Mouse (Mus musculus) liver, embryonic 14.5 days (tissue): Measurements from ENCODE around the gene Socs4. TPM values are rescaled to one million over a fixed set of nuclear protein-coding genes. Genes with fewer than 3 reads are reported as not detected.

Experiments
- ATAC-seq: fragments of 200-750 bp; cut with Nextera tagmentation; 2 replicates; pipeline ENCODE4 v1.8.0; 2017; ENCODE audit warnings: moderate number of reproducible peaks, mild to moderate bottlenecking, moderate library complexity; ENCODE audit not compliant: insufficient read depth
- DNase-seq, 3 experiments: peaks; one replicate each; pipeline ENCODE4 v3.0.0-alpha.2; 2012 to 2013; ENCODE audit warnings: low read depth in 3 of 3, low spot score in 3 of 3
- H3K27ac ChIP-seq: fragments of 300-500 bp; sonication (generic); 2 replicates; pipeline ENCODE4 v1.5.1; 2014; ENCODE audit warnings: moderate library complexity, mild to moderate bottlenecking, control low read depth, inconsistent platforms
- H3K27me3 ChIP-seq: fragments of 300-500 bp; sonication (generic); 2 replicates; pipeline ENCODE4 v1.6.1; 2014; ENCODE audit warnings: mild to moderate bottlenecking, low read length, moderate library complexity; ENCODE audit not compliant: control insufficient read depth, insufficient read depth
- H3K36me3 ChIP-seq: fragments of 300-500 bp; sonication (generic); replicated peaks from 2 replicates; pipeline ENCODE4 v1.6.1; 2014; ENCODE audit warnings: low read depth; ENCODE audit not compliant: control insufficient read depth, insufficient read depth
- H3K4me1 ChIP-seq, 2 experiments: fragments of 200-500 bp in 1 of 2; fragments of 300-500 bp in 1 of 2; sonication (generic) in 1 of 2; replicated peaks; 2 replicates each; pipeline ENCODE4 v1.6.1; 2012 to 2014; ENCODE audit warnings: antibody characterized with exemption in 1 of 2, inconsistent platforms in 1 of 2, low read length in 1 of 2; ENCODE audit not compliant: control insufficient read depth in 2 of 2, insufficient read depth in 2 of 2
- H3K4me2 ChIP-seq: fragments of 300-500 bp; sonication (generic); 2 replicates; pipeline ENCODE4 v1.6.1; 2014; ENCODE audit warnings: low read depth, mild to moderate bottlenecking, control low read depth, moderate library complexity
- H3K4me3 ChIP-seq, 2 experiments: fragments of 200-500 bp in 1 of 2; fragments of 300-500 bp in 1 of 2; sonication (generic) in 1 of 2; 2 replicates each; pipeline ENCODE4 v1.5.1; 2012 to 2014; ENCODE audit warnings: low read depth in 2 of 2, low read length in 2 of 2, mild to moderate bottlenecking in 2 of 2, control low read depth in 1 of 2, inconsistent platforms in 1 of 2, moderate library complexity in 1 of 2; ENCODE audit not compliant: insufficient read depth in 1 of 2
- H3K9ac ChIP-seq: fragments of 300-500 bp; sonication (generic); replicated peaks from 2 replicates; pipeline ENCODE4 v1.6.1; 2014; ENCODE audit warnings: mild to moderate bottlenecking, control low read depth, moderate library complexity
- H3K9me3 ChIP-seq: fragments of 300-500 bp; sonication (generic); 2 replicates; pipeline ENCODE4 v1.6.1; 2016; ENCODE audit warnings: low read length, mixed read lengths; ENCODE audit not compliant: control insufficient read depth
- CTCF ChIP-seq: IDR thresholded peaks from 2 replicates; pipeline ENCODE4 v1.5.1; 2016; ENCODE audit warnings: antibody characterized with exemption, low read depth, control low read depth
- EP300 ChIP-seq: IDR thresholded peaks from 2 replicates; pipeline ENCODE4 v1.6.1; 2016; ENCODE audit warnings: antibody characterized with exemption, low read depth
- WGBS: fragments of 180-500 bp; shearing (Covaris S2); extraction: QIAGEN DNeasy Blood & Tissue Kit; methylation state at CpG from one replicate; pipeline ENCODE4 v1.1.7; 2014; ENCODE audit not compliant: insufficient replicate concordance; 5-methylcytosine and 5-hydroxymethylcytosine counted together
- polyA plus RNA-seq, 2 experiments: library from polyadenylated mRNA; depleted of rRNA in 1 of 2; stranded (reverse) in 1 of 2; unstranded in 1 of 2; fragments of >200 nt; fragmentation: Nextera tagmentation in 1 of 2; extraction: Ambion mirVana in 1 of 2; gene quantifications; 2 replicates each; pipeline versions ENCODE4 v1.2.1 to v1.2.3; 2012 to 2014

Gene Socs4
- polyA plus RNA-seq, 2 experiments, result 3.0 to 5.2 TPM

GRCm38 (mm10) chr14:47269706-47270105 lies 7.0 kb upstream of the Socs4 start:
- 89% methylated on average over 2 of the region's 2 CpGs for WGBS
- Histone ChIP-seq H3K9me3 (no peaks in the 10 kb centered on the region), H3K9ac (no peak overlapping the region), H3K4me1 (peaks cover 4 to 6% of the 10 kb centered on the region in 2 experiments; a peak in 3 of 4 replicates), H3K4me3 (no peak overlapping the region), H3K36me3 (peaks cover 84% of the 10 kb centered on the region), H3K27me3 (no peaks in the 10 kb centered on the region), H3K4me2 (no peak overlapping the region), H3K27ac (no peak overlapping the region)
- DNase-seq (no peak), ATAC-seq (no peak)
- TF ChIP-seq CTCF (no peak), EP300 (no peak)

- Histone ChIP-seq H3K4me3 (no peak overlapping the region), H3K4me2 (no peak overlapping the region), H3K27ac (no peak overlapping the region), H3K27me3 (no peaks in the 10 kb centered on the region), H3K4me1 (peaks cover 4 to 12% of the 10 kb centered on the region in 2 experiments), H3K36me3 (peaks cover 50% of the 10 kb centered on the region), H3K9me3 (no peaks in the 10 kb centered on the region), H3K9ac (no peak overlapping the region)
- DNase-seq (no peak), ATAC-seq (no peak)
- WGBS, result 89% methylated on average over 3 of the region's 3 CpGs
- no peak for TF ChIP-seq CTCF
- TF ChIP-seq EP300, result no peak
Measured at GRCm38 (mm10) chr14:47273751-47274150, 3.0 kb upstream of the Socs4 start.

- Histone ChIP-seq H3K27ac (0 out of 2 replicates have a peak overlapping the region, but pooled peaks have one; percentile 27), H3K4me2 (peak overlapping the region; percentile 87), H3K27me3 (no peaks in the 10 kb centered on the region), H3K4me1 (peaks cover 4 to 12% of the 10 kb centered on the region in 2 experiments), H3K36me3 (peaks cover 38% of the 10 kb centered on the region), H3K4me3 (peak overlapping the region; percentile 68 to 83), H3K9ac (peak overlapping the region; percentile 90), H3K9me3 (no peaks in the 10 kb centered on the region)
- peak; percentile 62 for TF ChIP-seq CTCF
- TF ChIP-seq EP300, result no peak
- ATAC-seq, result no peak
- 9% methylated on average over 3 of the region's 3 CpGs for WGBS
- DNase-seq, result peak in 2 of 3 experiments; percentile 38 to 47
Measured at GRCm38 (mm10) chr14:47275417-47275816, 1.3 kb upstream of the Socs4 start.

- peaks cover 4 to 12% of the 10 kb centered on the region in 2 experiments for H3K4me1 ChIP-seq
- ATAC-seq (peak; percentile 14; the same call in 1 of the 2 replicates), DNase-seq (no peak)
- H3K36me3 ChIP-seq, result peaks cover 31% of the 10 kb centered on the region
- peak overlapping the region; percentile 72 for H3K27ac ChIP-seq
- peak overlapping the region; percentile 68 to 83 for H3K4me3 ChIP-seq
- H3K4me2 ChIP-seq, result peak overlapping the region; percentile 87
- no peaks in the 10 kb centered on the region for H3K27me3 ChIP-seq
- H3K9me3 ChIP-seq, result no peaks in the 10 kb centered on the region
- peak overlapping the region; percentile 90 for H3K9ac ChIP-seq
- TF ChIP-seq EP300 (no peak; the same call in 1 of the 2 replicates), CTCF (no peak)
- under 1% methylated on average over 22 of the region's 22 CpGs for WGBS
Measured at GRCm38 (mm10) chr14:47276036-47276603, 611 bp upstream of the Socs4 start.

GRCm38 (mm10) chr14:47279058-47279457 lies 2.3 kb downstream of the Socs4 start:
- peaks cover 4 to 12% of the 10 kb centered on the region in 2 experiments for H3K4me1 ChIP-seq
- H3K9ac ChIP-seq, result no peak overlapping the region
- no peak for DNase-seq
- no peaks in the 10 kb centered on the region for H3K9me3 ChIP-seq
- 63% methylated on average over 2 of the region's 2 CpGs for whole genome bisulfite sequencing
- no peak overlapping the region for H3K4me2 ChIP-seq
- H3K27me3 ChIP-seq, result no peaks in the 10 kb centered on the region
- no peak overlapping the region for H3K4me3 ChIP-seq
- no peak overlapping the region for H3K27ac ChIP-seq
- H3K36me3 ChIP-seq, result peaks cover 12% of the 10 kb centered on the region
- TF ChIP-seq CTCF, result peak; percentile 64
- TF ChIP-seq EP300, result no peak
- no peak for ATAC-seq
